In the genomic region with DNA sequence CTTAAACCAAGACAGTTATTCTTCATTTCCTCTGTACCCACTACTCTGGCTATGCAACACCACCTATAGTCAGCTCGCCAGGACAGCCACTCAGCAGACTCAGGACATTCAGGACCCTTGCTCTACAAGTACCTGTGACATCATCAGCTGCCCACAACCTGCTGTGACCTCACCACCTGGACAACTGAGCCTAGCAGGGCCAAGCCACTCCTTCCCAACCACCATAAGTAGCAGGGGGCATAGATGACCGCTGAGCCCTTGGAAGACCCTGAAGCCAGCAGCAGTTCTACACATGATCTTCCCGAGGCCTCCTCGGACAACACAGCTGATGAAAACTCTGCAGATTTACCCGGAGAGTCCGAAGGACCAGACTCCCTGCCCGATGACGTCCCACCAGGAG, we compare ENCODE assay signal across 19 mouse cellular contexts. TPM values are rescaled to one million over a fixed set of nuclear protein-coding genes. Genes with fewer than 3 reads are reported as not detected.
DNase-seq lines count a peak whose midpoint lies in the region; ATAC-seq and TF ChIP-seq lines count a peak whose summit lies in the region.
"Had no signal": no experiment of that assay in that cellular context is flagged by ENCODE, and none has a peak within 500 bp of the region (broad histone marks: within the 10 kb centered on the region; RNA-seq: fewer than 3 reads in every experiment).

A gene (minus strand): TSS at position 101 of the 400 bp plus-strand sequence.
A gene (plus strand): TSS at position 202 of the 400 bp plus-strand sequence.

- ATAC-seq in hindbrain, embryonic 16.5 days = no peak
- no peak for ATAC-seq in hindbrain, embryonic 12.5 days (ENCODE audit: low FRiP score)
- no peak for ATAC-seq in midbrain, embryonic 13.5 days
- no peak for ATAC-seq in inflammation-experienced regulatory T-cells, adult 6 months
- ATAC-seq: CD4-positive, CD25-positive, alpha-beta regulatory T cell, adult 4 months; Patski had no signal

- no peak within 1 kb of the TSS for H3K9ac ChIP-seq in hindbrain, embryonic 16.5 days (ENCODE audit: low read depth, low read length)
- H3K9ac ChIP-seq in ES-E14 (ENCODE audit: insufficient read depth, low read depth, low read length, poor library complexity, severe bottlenecking) = 0 out of 2 replicates have a peak within 1 kb of the TSS, but pooled peaks have one; percentile 5
- H3K9ac ChIP-seq in hindbrain, embryonic 12.5 days = no peak within 1 kb of the TSS; the same call in 1 of the 2 replicates
- no peak within 1 kb of the TSS for H3K9ac ChIP-seq in midbrain, embryonic 13.5 days (replicated peaks)
- H3K9ac ChIP-seq: embryonic facial prominence, embryonic 13.5 days; liver, embryonic 15.5 days had no signal

- no peaks in the 10 kb centered on the region for H3K36me3 ChIP-seq in hindbrain, embryonic 10.5 days
- no peaks in the 10 kb centered on the region for H3K36me3 ChIP-seq in hindbrain, embryonic 16.5 days (ENCODE audit: control insufficient read depth, insufficient read depth, low read length)
- no peaks in the 10 kb centered on the region for H3K36me3 ChIP-seq in ES-E14 (ENCODE audit: control insufficient read depth, insufficient read depth, low read length, poor library complexity, severe bottlenecking)
- no peaks in the 10 kb centered on the region for H3K36me3 ChIP-seq in hindbrain, embryonic 12.5 days
- no peaks in the 10 kb centered on the region for H3K36me3 ChIP-seq in midbrain, embryonic 13.5 days
- H3K36me3 ChIP-seq: embryonic facial prominence, embryonic 13.5 days; liver, embryonic 15.5 days had no signal

- WGBS in hindbrain, embryonic 10.5 days = 93% methylated on average over 8 of the region's 8 CpGs
- 96% methylated on average over 8 of the region's 8 CpGs for WGBS in hindbrain, embryonic 16.5 days
- WGBS in hindbrain, embryonic 12.5 days = 93% methylated on average over 8 of the region's 8 CpGs
- 93% methylated on average over 8 of the region's 8 CpGs for WGBS in midbrain, embryonic 13.5 days

- no peaks in the 10 kb centered on the region for H3K27me3 ChIP-seq in hindbrain, embryonic 10.5 days (ENCODE audit: insufficient read depth, poor library complexity, severe bottlenecking)
- no peaks in the 10 kb centered on the region for H3K27me3 ChIP-seq in hindbrain, embryonic 16.5 days (replicated peaks; ENCODE audit: control insufficient read depth, insufficient read depth, low read length)
- no peaks in the 10 kb centered on the region for H3K27me3 ChIP-seq in hindbrain, embryonic 12.5 days
- H3K27me3 ChIP-seq in midbrain, embryonic 13.5 days = no peaks in the 10 kb centered on the region
- H3K27me3 ChIP-seq: embryonic facial prominence, embryonic 13.5 days; liver, embryonic 15.5 days; Patski had no signal

- no peak for DNase-seq in hindbrain, embryonic 10.5 days (ENCODE audit: low spot score)
- DNase-seq in ES-E14 (ENCODE audit: low read depth, low spot score) = no peak
- DNase-seq in layer of hippocampus, adult 2 months (ENCODE audit: low spot score in 2 of 2) = no peak
- DNase-seq: cerebellum, postnatal 36 days; right cerebral cortex, postnatal 25 days; thymus, postnatal 36 days had no signal

- H3K27ac ChIP-seq in hindbrain, embryonic 10.5 days = peak within 1 kb of the TSS; percentile 88
- no peak within 1 kb of the TSS; the same call in 1 of the 2 replicates for H3K27ac ChIP-seq in hindbrain, embryonic 16.5 days (ENCODE audit: low read depth, low read length)
- no peak within 1 kb of the TSS for H3K27ac ChIP-seq in ES-E14 (ENCODE audit: insufficient read depth, low read depth, low read length, poor library complexity, severe bottlenecking)
- peak within 1 kb of the TSS; percentile 76 for H3K27ac ChIP-seq in hindbrain, embryonic 12.5 days
- H3K27ac ChIP-seq in midbrain, embryonic 13.5 days = peak within 1 kb of the TSS; percentile 65
- H3K27ac ChIP-seq in layer of hippocampus, adult 2 months = no peak within 1 kb of the TSS
- H3K27ac ChIP-seq: liver, embryonic 15.5 days had no signal

- in situ Hi-C loops in ES-E14 (cut with MboI; ENCODE audit: low sequenced_read_pairs in 2 of 2, unreplicated experiment in 2 of 2) = no loop called here

- no peaks in the 10 kb centered on the region for H3K9me3 ChIP-seq in hindbrain, embryonic 10.5 days
- H3K9me3 ChIP-seq in hindbrain, embryonic 16.5 days (ENCODE audit: control insufficient read depth, low read length) = no peaks in the 10 kb centered on the region
- H3K9me3 ChIP-seq in ES-E14 (ENCODE audit: control insufficient read depth, insufficient read depth, low read depth, low read length) = no peaks in the 10 kb centered on the region
- no peaks in the 10 kb centered on the region for H3K9me3 ChIP-seq in hindbrain, embryonic 12.5 days (replicated peaks)
- no peaks in the 10 kb centered on the region for H3K9me3 ChIP-seq in midbrain, embryonic 13.5 days
- H3K9me3 ChIP-seq: embryonic facial prominence, embryonic 13.5 days; liver, embryonic 15.5 days had no signal

- H3K4me3 ChIP-seq in hindbrain, embryonic 10.5 days = peak within 1 kb of the TSS; percentile 31
- H3K4me3 ChIP-seq in hindbrain, embryonic 16.5 days (ENCODE audit: low read length) = no peak within 1 kb of the TSS
- peak within 1 kb of the TSS; percentile 15 to 45; a peak in 2 of 4 replicates for H3K4me3 ChIP-seq in ES-E14 (ENCODE audit: insufficient read depth in 1 of 2, low read depth in 1 of 2, low read length in 2 of 2, poor library complexity in 1 of 2, severe bottlenecking in 1 of 2)
- H3K4me3 ChIP-seq in hindbrain, embryonic 12.5 days = no peak within 1 kb of the TSS
- H3K4me3 ChIP-seq in midbrain, embryonic 13.5 days (replicated peaks) = no peak within 1 kb of the TSS
- no peak within 1 kb of the TSS for H3K4me3 ChIP-seq in layer of hippocampus, adult 2 months
- H3K4me3 ChIP-seq: embryonic facial prominence, embryonic 13.5 days; liver, embryonic 15.5 days had no signal

- peaks cover 31% of the 10 kb centered on the region for H3K4me1 ChIP-seq in hindbrain, embryonic 10.5 days (replicated peaks)
- H3K4me1 ChIP-seq in hindbrain, embryonic 16.5 days (ENCODE audit: control insufficient read depth, insufficient read depth, low read depth, low read length) = peaks cover 6% of the 10 kb centered on the region
- peaks cover 0 to 16% of the 10 kb centered on the region in 2 experiments; a peak in 2 of 4 replicates for H3K4me1 ChIP-seq in ES-E14 (ENCODE audit: control insufficient read depth in 2 of 2, insufficient read depth in 2 of 2, low read length in 2 of 2, poor library complexity in 1 of 2)
- H3K4me1 ChIP-seq in hindbrain, embryonic 12.5 days = peaks cover 19% of the 10 kb centered on the region
- H3K4me1 ChIP-seq in midbrain, embryonic 13.5 days (replicated peaks) = peaks cover 26% of the 10 kb centered on the region
- H3K4me1 ChIP-seq: liver, embryonic 15.5 days had no signal

- TF ChIP-seq CTCF in layer of hippocampus, adult 2 months (conservative IDR thresholded peaks at IDR 0.05) = no peak

- H3K4me2 ChIP-seq in hindbrain, embryonic 16.5 days (ENCODE audit: low read length) = no peak within 1 kb of the TSS
- peak within 1 kb of the TSS; percentile 0; the same call in 1 of the 2 replicates for H3K4me2 ChIP-seq in hindbrain, embryonic 12.5 days (replicated peaks)
- peak within 1 kb of the TSS; percentile 3; the same call in 1 of the 2 replicates for H3K4me2 ChIP-seq in midbrain, embryonic 13.5 days (replicated peaks)
- H3K4me2 ChIP-seq: embryonic facial prominence, embryonic 13.5 days; liver, embryonic 15.5 days had no signal

TF ChIP-seq in ES-E14, 5 proteins besides CTCF, POLR2A, EP300 and RAD21:
- no peak for TF ChIP-seq HCFC1 (IDR thresholded peaks at IDR 0.05; ENCODE audit: borderline replicate concordance, insufficient read depth, low read length)
- TF ChIP-seq ZNF384 (IDR thresholded peaks at IDR 0.05; ENCODE audit: low read depth, low read length) = no peak
- no peak for TF ChIP-seq MAFK (IDR thresholded peaks at IDR 0.05; ENCODE audit: insufficient read depth, low read depth, low read length)
- no peak for TF ChIP-seq CHD2 (IDR thresholded peaks at IDR 0.05; ENCODE audit: low read depth, low read length)
- no peak for TF ChIP-seq ZC3H11A (IDR thresholded peaks at IDR 0.05; ENCODE audit: borderline replicate concordance, low read depth, low read length)

RNA-seq across cellular contexts. Expression of the first gene that starts in this region (rescaled TPM):
- 0.12 TPM in 1 of 2 replicates, not detected in the other for polyA plus RNA-seq in hindbrain, embryonic 10.5 days (2016; fragmentation: Nextera tagmentation; extraction: Ambion mirVana)
- polyA plus RNA-seq in hindbrain, embryonic 16.5 days (2015; fragmentation: Nextera tagmentation; extraction: Ambion mirVana) = 0.13 TPM in 1 of 2 replicates, not detected in the other
- total RNA-seq in ES-E14 (2012; rRNA removed) = 0.18 TPM in 1 of 2 replicates, not detected in the other
- polyA plus RNA-seq in hindbrain, embryonic 12.5 days (2016; fragmentation: Nextera tagmentation; extraction: Ambion mirVana) = 0.23 TPM in 1 of 2 replicates, not detected in the other
- polyA plus RNA-seq in midbrain, embryonic 13.5 days (2015; fragmentation: Nextera tagmentation; extraction: Ambion mirVana) = 0.22 TPM in 1 of 2 replicates, not detected in the other
- total RNA-seq in layer of hippocampus, adult 2 months (2021) = not detected
- 1 to 10 TPM in 2 of 3 experiments, under 1 TPM in 1; 0.77 to 2.1 (median 1.5) TPM for polyA plus RNA-seq in inflammation-experienced regulatory T-cells, adult 6 months (2017; shearing (Covaris generic))
- total RNA-seq: granulocyte monocyte progenitor cell, adult 5-6 weeks; hematopoietic stem cell, adult 5-6 weeks; layer of hippocampus, adult 18-20 months had no signal
- polyA plus RNA-seq: embryonic facial prominence, embryonic 13.5 days; kidney, embryonic 14.5 days; liver, embryonic 15.5 days; Patski had no signal

RNA-seq across cellular contexts. Expression of the second gene that starts in this region (rescaled TPM):
- not detected in 2 replicates for polyA plus RNA-seq in hindbrain, embryonic 10.5 days (2016; fragmentation: Nextera tagmentation; extraction: Ambion mirVana)
- not detected in 2 replicates for polyA plus RNA-seq in hindbrain, embryonic 16.5 days (2015; fragmentation: Nextera tagmentation; extraction: Ambion mirVana)
- 0.11 TPM in 1 of 2 replicates, not detected in the other for total RNA-seq in ES-E14 (2012; rRNA removed)
- polyA plus RNA-seq in hindbrain, embryonic 12.5 days (2016; fragmentation: Nextera tagmentation; extraction: Ambion mirVana) = not detected in 2 replicates
- polyA plus RNA-seq in midbrain, embryonic 13.5 days (2015; fragmentation: Nextera tagmentation; extraction: Ambion mirVana) = not detected in 2 replicates
- not detected for total RNA-seq in layer of hippocampus, adult 2 months (2021)
- polyA plus RNA-seq in inflammation-experienced regulatory T-cells, adult 6 months (2017; shearing (Covaris generic)) = not detected
- total RNA-seq: granulocyte monocyte progenitor cell, adult 5-6 weeks; hematopoietic stem cell, adult 5-6 weeks; layer of hippocampus, adult 18-20 months; left cerebral cortex, adult 8-10 months had no signal
- polyA plus RNA-seq: CD4-positive, CD25-positive, alpha-beta regulatory T cell, adult 4 months; embryonic facial prominence, embryonic 13.5 days; kidney, embryonic 14.5 days; liver, embryonic 15.5 days; Patski had no signal

Comparison
In these comparisons a context has a peak if more than half of its experiments do, and no peak if none do; other contexts are left out.
1. H3K27ac ChIP-seq: peak in hindbrain, embryonic 10.5 days (single experiment), hindbrain, embryonic 12.5 days (single experiment) and midbrain, embryonic 13.5 days (single experiment); none in hindbrain, embryonic 16.5 days (single experiment), ES-E14 (single experiment) and layer of hippocampus, adult 2 months (single experiment).
2. H3K4me3 ChIP-seq: peak in hindbrain, embryonic 10.5 days (single experiment) and ES-E14 (2 of 2); none in hindbrain, embryonic 16.5 days (single experiment), hindbrain, embryonic 12.5 days (single experiment), midbrain, embryonic 13.5 days (single experiment) and layer of hippocampus, adult 2 months (single experiment).